Mouse (Mus musculus): Measurements from ENCODE around the gene Aak1. TPM values are rescaled to one million over a fixed set of nuclear protein-coding genes. Genes with fewer than 3 reads are reported as not detected.

Gene Aak1
- total and polyA plus RNA-seq, 3 experiments = 2.8 to 21.0 (median 7.1) TPM

- H3K9me3 ChIP-seq (replicated peaks; ENCODE audit: low read length) = no peaks in the 10 kb centered on the region
- dilution Hi-C loops (cut with MboI; ENCODE audit: extremely low pct_ligation_motif_present, extremely low pct_unique_long_range_greater_than_20kb, low sequenced_read_pairs) (no loop called here), in situ Hi-C loops (cut with MboI; ENCODE audit: low pct_ligation_motif_present, low pct_unique_long_range_greater_than_20kb, low sequenced_read_pairs) (no loop called here)
- no peaks in the 10 kb centered on the region for H3K79me2 ChIP-seq (replicated peaks; ENCODE audit: control insufficient read depth, extremely low read depth, insufficient read depth, poor library complexity, severe bottlenecking)
- peak overlapping the region; percentile 2; the same call in 1 of the 2 replicates for H3K4me2 ChIP-seq (ENCODE audit: insufficient read depth, low read depth, poor library complexity, severe bottlenecking)
- peaks cover 12 to 17% of the 10 kb centered on the region in 2 experiments for H3K4me1 ChIP-seq (ENCODE audit: control insufficient read depth in 1 of 2, insufficient read depth in 2 of 2)
- H3K27me3 ChIP-seq (replicated peaks) = no peaks in the 10 kb centered on the region
- H3K9ac ChIP-seq (ENCODE audit: insufficient read depth, low read depth) = no peak overlapping the region
- peak; percentile 79; the same call in 1 of the 2 replicates for TF ChIP-seq MEF2A (IDR thresholded peaks at IDR 0.05; ENCODE audit: borderline replicate concordance, low read depth, low read length)
- no peak for TF ChIP-seq HCFC1 (IDR thresholded peaks at IDR 0.05; ENCODE audit: low read depth, low read length)
- 0 out of 2 replicates have a peak, but pooled peaks have one; percentile 35 for TF ChIP-seq MAFK (IDR thresholded peaks at IDR 0.05; ENCODE audit: insufficient replicate concordance, low read length)
- TF ChIP-seq ETS1 (conservative IDR thresholded peaks at IDR 0.05; ENCODE audit: low read depth, low read length) = peak; percentile 26; the same call in 1 of the 2 replicates
- TF ChIP-seq RCOR1 (conservative IDR thresholded peaks at IDR 0.05; ENCODE audit: low read depth, low read length) = no peak
- DNase-seq (ENCODE audit: extremely low read depth) = no peak
- H3K4me3 ChIP-seq (replicated peaks in 1 of 3; ENCODE audit: low read depth in 2 of 3, low read length in 2 of 3, poor library complexity in 1 of 3) = no peak overlapping the region
- H3K27ac ChIP-seq (ENCODE audit: insufficient read depth, low read depth) = no peak overlapping the region
- no peaks in the 10 kb centered on the region for H3K36me3 ChIP-seq (replicated peaks in 1 of 2; ENCODE audit: control insufficient read depth in 1 of 2, insufficient read depth in 1 of 2, low read length in 1 of 2)
Observed at GRCm38 (mm10) chr6:86822285-86823050, 26.8 kb upstream of the Aak1 start.

DNA sequence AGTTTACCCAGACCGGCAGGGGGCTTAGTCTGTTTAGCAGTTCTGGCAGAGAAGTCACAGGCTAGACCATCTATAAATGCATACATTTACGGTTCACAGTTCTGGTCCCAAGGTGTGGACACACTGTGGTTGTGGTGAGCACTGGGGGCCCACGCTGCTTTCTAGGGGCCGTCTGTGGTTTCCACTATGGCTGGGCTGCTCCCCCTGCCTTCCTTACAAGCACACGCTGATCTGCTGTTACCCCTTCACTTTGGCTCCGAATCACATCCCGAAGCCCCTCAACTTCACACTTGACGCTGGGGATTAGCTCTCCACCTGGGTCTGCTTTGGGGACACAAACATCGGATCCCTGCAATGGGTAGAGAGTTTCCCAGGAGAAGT is 26.3 kb upstream of the Aak1 start:
- Histone ChIP-seq H3K4me3 (replicated peaks in 1 of 3; ENCODE audit: low read depth in 2 of 3, low read length in 2 of 3, poor library complexity in 1 of 3) (no peak overlapping the region), H3K79me2 (replicated peaks; ENCODE audit: control insufficient read depth, extremely low read depth, insufficient read depth, poor library complexity, severe bottlenecking) (no peaks in the 10 kb centered on the region), H3K36me3 (replicated peaks in 1 of 2; ENCODE audit: control insufficient read depth in 1 of 2, insufficient read depth in 1 of 2, low read length in 1 of 2) (no peaks in the 10 kb centered on the region), H3K27me3 (replicated peaks) (no peaks in the 10 kb centered on the region), H3K9ac (ENCODE audit: insufficient read depth, low read depth) (no peak overlapping the region), H3K9me3 (replicated peaks; ENCODE audit: low read length) (no peaks in the 10 kb centered on the region), H3K4me2 (ENCODE audit: insufficient read depth, low read depth, poor library complexity, severe bottlenecking) (peak overlapping the region; percentile 2; the same call in 1 of the 2 replicates), H3K4me1 (ENCODE audit: control insufficient read depth in 1 of 2, insufficient read depth in 2 of 2) (peaks cover 12 to 17% of the 10 kb centered on the region in 2 experiments), H3K27ac (ENCODE audit: insufficient read depth, low read depth) (no peak overlapping the region)
- DNase-seq (ENCODE audit: extremely low read depth) = no peak
- in situ Hi-C loops (cut with MboI; ENCODE audit: low pct_ligation_motif_present, low pct_unique_long_range_greater_than_20kb, low sequenced_read_pairs) = no loop called here
- dilution Hi-C loops (cut with MboI; ENCODE audit: extremely low pct_ligation_motif_present, extremely low pct_unique_long_range_greater_than_20kb, low sequenced_read_pairs) = no loop called here
- TF ChIP-seq JUN (IDR thresholded peaks at IDR 0.05; ENCODE audit: insufficient read depth, low read depth, low read length) (no peak), CTCF (conservative IDR thresholded peaks at IDR 0.05 in 1 of 2, IDR thresholded peaks at IDR 0.05 in 1 of 2; ENCODE audit: low read depth in 2 of 2, low read length in 2 of 2) (no peak), JUND (conservative IDR thresholded peaks at IDR 0.05; ENCODE audit: low read depth, low read length) (no peak), ZMIZ1 (IDR thresholded peaks at IDR 0.05; ENCODE audit: low read depth, low read length) (no peak), NELFE (IDR thresholded peaks at IDR 0.05; ENCODE audit: low read depth, low read length) (no peak), USF1 (IDR thresholded peaks at IDR 0.05; ENCODE audit: low read depth, low read length) (no peak), ELF1 (IDR thresholded peaks at IDR 0.05; ENCODE audit: low read depth, low read length) (no peak), ZC3H11A (IDR thresholded peaks at IDR 0.05; ENCODE audit: low read depth, low read length) (no peak), MYC (IDR thresholded peaks at IDR 0.05; ENCODE audit: low read depth, low read length) (no peak), UBTF (IDR thresholded peaks at IDR 0.05; ENCODE audit: low read depth, low read length) (no peak), HCFC1 (IDR thresholded peaks at IDR 0.05; ENCODE audit: low read depth, low read length) (no peak), CHD1 (IDR thresholded peaks at IDR 0.05; ENCODE audit: low read depth, low read length) (no peak), CHD2 (IDR thresholded peaks at IDR 0.05; ENCODE audit: low read length) (no peak), ZKSCAN1 (IDR thresholded peaks at IDR 0.05; ENCODE audit: borderline replicate concordance, low read depth, low read length) (no peak), TCF12 (IDR thresholded peaks at IDR 0.05; ENCODE audit: low read depth, low read length) (no peak), TBP (conservative IDR thresholded peaks at IDR 0.05; ENCODE audit: low read depth, low read length) (no peak), MAX (IDR thresholded peaks at IDR 0.05; ENCODE audit: low read length) (no peak), MEF2A (IDR thresholded peaks at IDR 0.05; ENCODE audit: borderline replicate concordance, low read depth, low read length) (no peak), USF2 (conservative IDR thresholded peaks at IDR 0.05; ENCODE audit: low read depth, low read length) (no peak)
